Mouse (Mus musculus): ENCODE measurements at regions not wholly inside any gene's neighbourhood (a gene's known extent, or its start where the extent isn't known, plus 50 kb on each side); places are given as distances from the start of the nearest gene placed in this dataset.

DNA sequence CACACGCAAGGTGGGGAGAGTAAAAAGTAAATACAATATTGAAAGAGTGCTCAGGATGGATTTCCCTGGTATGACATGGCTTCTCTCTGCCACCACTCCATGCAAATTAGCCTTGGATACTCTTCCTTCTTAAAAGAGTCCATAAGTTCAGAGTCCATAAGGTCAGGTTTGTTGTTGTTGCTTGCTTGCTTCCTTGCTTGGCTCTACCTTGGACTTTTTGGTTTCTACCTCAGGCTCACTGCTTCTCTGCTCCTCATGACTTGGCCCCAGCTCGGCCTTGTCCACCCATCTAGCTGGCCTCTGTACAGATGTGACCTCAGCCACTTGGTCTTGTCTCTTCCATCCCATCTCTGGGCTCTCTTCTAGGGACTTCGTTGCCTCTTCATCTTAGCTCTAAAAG lies 101.9 kb upstream of the Npas2 start:
- H3K9ac ChIP-seq (ENCODE audit: insufficient read depth, low read depth) = no peak overlapping the region
- H3K36me3 ChIP-seq (replicated peaks in 1 of 2; ENCODE audit: control insufficient read depth in 1 of 2, insufficient read depth in 1 of 2, low read length in 1 of 2) = no peaks in the 10 kb centered on the region
- no peak overlapping the region for H3K4me3 ChIP-seq (replicated peaks in 1 of 3; ENCODE audit: low read depth in 2 of 3, low read length in 2 of 3, poor library complexity in 1 of 3)
- dilution Hi-C loops (cut with MboI; ENCODE audit: extremely low pct_ligation_motif_present, extremely low pct_unique_long_range_greater_than_20kb, low sequenced_read_pairs) = no loop called here
- no peak for DNase-seq (ENCODE audit: extremely low read depth)
- H3K4me2 ChIP-seq (ENCODE audit: insufficient read depth, low read depth, poor library complexity, severe bottlenecking) = no peak overlapping the region
- no peaks in the 10 kb centered on the region for H3K9me3 ChIP-seq (replicated peaks; ENCODE audit: low read length)
- in situ Hi-C loops (cut with MboI; ENCODE audit: low pct_ligation_motif_present, low pct_unique_long_range_greater_than_20kb, low sequenced_read_pairs) = loop anchor here (10.0 kb wide), 1 partner anchor 47 kb away; no protein-coding TSS in a partner anchor
- TF ChIP-seq NELFE (IDR thresholded peaks at IDR 0.05; ENCODE audit: low read depth, low read length) = no peak
- TF ChIP-seq TCF12 (IDR thresholded peaks at IDR 0.05; ENCODE audit: low read depth, low read length) = no peak
- no peak for TF ChIP-seq MAFK (IDR thresholded peaks at IDR 0.05; ENCODE audit: insufficient replicate concordance, low read length)
- no peak for TF ChIP-seq ELF1 (IDR thresholded peaks at IDR 0.05; ENCODE audit: low read depth, low read length)
- no peak for TF ChIP-seq UBTF (IDR thresholded peaks at IDR 0.05; ENCODE audit: low read depth, low read length)
- no peak for TF ChIP-seq POLR2AphosphoS2 (IDR thresholded peaks at IDR 0.05; ENCODE audit: low read depth, low read length)
- no peak for TF ChIP-seq RAD21 (IDR thresholded peaks at IDR 0.05; ENCODE audit: low read depth, low read length)
- no peak for TF ChIP-seq ZNF384 (IDR thresholded peaks at IDR 0.05; ENCODE audit: low read depth, low read length)
- no peak for TF ChIP-seq USF1 (IDR thresholded peaks at IDR 0.05; ENCODE audit: low read depth, low read length)
- no peak for TF ChIP-seq MEF2A (IDR thresholded peaks at IDR 0.05; ENCODE audit: borderline replicate concordance, low read depth, low read length)
- no peak for TF ChIP-seq RCOR1 (conservative IDR thresholded peaks at IDR 0.05; ENCODE audit: low read depth, low read length)
- no peak for TF ChIP-seq TBP (conservative IDR thresholded peaks at IDR 0.05; ENCODE audit: low read depth, low read length)
- H3K4me1 ChIP-seq (ENCODE audit: control insufficient read depth in 1 of 2, insufficient read depth in 2 of 2) = peaks cover 3 to 7% of the 10 kb centered on the region in 2 experiments; a peak in 3 of 4 replicates
- no peaks in the 10 kb centered on the region for H3K79me2 ChIP-seq (replicated peaks; ENCODE audit: control insufficient read depth, extremely low read depth, insufficient read depth, poor library complexity, severe bottlenecking)
- H3K27ac ChIP-seq (ENCODE audit: insufficient read depth, low read depth) = no peak overlapping the region
- no peaks in the 10 kb centered on the region for H3K27me3 ChIP-seq (replicated peaks)

DNA sequence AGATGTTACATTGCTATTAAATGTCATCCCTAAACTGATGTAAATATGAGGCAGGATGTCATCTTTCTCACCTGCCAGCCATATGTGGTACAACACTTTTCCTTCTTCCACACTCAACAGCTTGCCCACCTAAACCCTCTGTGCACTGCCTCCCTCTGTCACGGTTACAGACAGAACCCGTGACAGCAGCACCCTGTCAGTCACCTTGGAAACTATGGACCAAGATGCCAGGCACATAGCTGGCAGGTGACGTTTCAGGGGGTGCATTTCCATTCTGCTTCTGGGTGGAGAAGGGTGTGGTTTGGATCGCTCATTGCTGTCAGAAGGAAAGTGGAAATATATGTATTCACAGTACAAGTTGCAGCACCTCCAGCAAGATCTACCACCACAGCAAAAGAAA lies 100.2 kb upstream of the Npas2 start:
- no peak for DNase-seq (ENCODE audit: extremely low read depth)
- Histone ChIP-seq H3K27ac (ENCODE audit: insufficient read depth, low read depth) (no peak overlapping the region), H3K36me3 (replicated peaks in 1 of 2; ENCODE audit: control insufficient read depth in 1 of 2, insufficient read depth in 1 of 2, low read length in 1 of 2) (no peaks in the 10 kb centered on the region), H3K4me2 (ENCODE audit: insufficient read depth, low read depth, poor library complexity, severe bottlenecking) (0 out of 2 replicates have a peak overlapping the region, but pooled peaks have one; percentile 4), H3K9me3 (replicated peaks; ENCODE audit: low read length) (no peaks in the 10 kb centered on the region), H3K4me1 (ENCODE audit: control insufficient read depth in 1 of 2, insufficient read depth in 2 of 2) (peaks cover 3 to 7% of the 10 kb centered on the region in 2 experiments; a peak in 3 of 4 replicates), H3K79me2 (replicated peaks; ENCODE audit: control insufficient read depth, extremely low read depth, insufficient read depth, poor library complexity, severe bottlenecking) (no peaks in the 10 kb centered on the region), H3K27me3 (replicated peaks) (no peaks in the 10 kb centered on the region), H3K4me3 (replicated peaks in 1 of 3; ENCODE audit: low read depth in 2 of 3, low read length in 2 of 3, poor library complexity in 1 of 3) (no peak overlapping the region), H3K9ac (ENCODE audit: insufficient read depth, low read depth) (no peak overlapping the region)
- TF ChIP-seq E2F4 (IDR thresholded peaks at IDR 0.05; ENCODE audit: insufficient replicate concordance, low read depth, low read length) = no peak
- TF ChIP-seq RCOR1 (conservative IDR thresholded peaks at IDR 0.05; ENCODE audit: low read depth, low read length) = no peak
- no peak for TF ChIP-seq ZC3H11A (IDR thresholded peaks at IDR 0.05; ENCODE audit: low read depth, low read length)
- TF ChIP-seq NELFE (IDR thresholded peaks at IDR 0.05; ENCODE audit: low read depth, low read length) = no peak
- no peak for TF ChIP-seq TCF12 (IDR thresholded peaks at IDR 0.05; ENCODE audit: low read depth, low read length)
- TF ChIP-seq NRF1 (IDR thresholded peaks at IDR 0.05; ENCODE audit: low read depth, low read length) = no peak
- TF ChIP-seq MAFK (IDR thresholded peaks at IDR 0.05; ENCODE audit: insufficient replicate concordance, low read length) = no peak
- TF ChIP-seq ZNF384 (IDR thresholded peaks at IDR 0.05; ENCODE audit: low read depth, low read length) = no peak
- no peak for TF ChIP-seq GABPA (IDR thresholded peaks at IDR 0.05; ENCODE audit: insufficient replicate concordance, low read depth, low read length)
- TF ChIP-seq USF2 (conservative IDR thresholded peaks at IDR 0.05; ENCODE audit: low read depth, low read length) = no peak
- TF ChIP-seq POLR2A (IDR thresholded peaks at IDR 0.05; ENCODE audit: low read depth, low read length) = no peak
- TF ChIP-seq ETS1 (conservative IDR thresholded peaks at IDR 0.05; ENCODE audit: low read depth, low read length) = no peak
- no peak for TF ChIP-seq POLR2AphosphoS2 (IDR thresholded peaks at IDR 0.05; ENCODE audit: low read depth, low read length)
- TF ChIP-seq EP300 (IDR thresholded peaks at IDR 0.05; ENCODE audit: low read length) = no peak
- no peak for TF ChIP-seq MAX (IDR thresholded peaks at IDR 0.05; ENCODE audit: low read length)
- TF ChIP-seq PAX5 (IDR thresholded peaks at IDR 0.05; ENCODE audit: low read length) = no peak
- TF ChIP-seq SIN3A (IDR thresholded peaks at IDR 0.05; ENCODE audit: low read length) = no peak
- in situ Hi-C loops (cut with MboI; ENCODE audit: low pct_ligation_motif_present, low pct_unique_long_range_greater_than_20kb, low sequenced_read_pairs) = loop anchor here (10.0 kb wide), 1 partner anchor 48 kb away; no protein-coding TSS in a partner anchor
- dilution Hi-C loops (cut with MboI; ENCODE audit: extremely low pct_ligation_motif_present, extremely low pct_unique_long_range_greater_than_20kb, low sequenced_read_pairs) = no loop called here
